Mouse (Mus musculus) left cerebral cortex, postnatal 36 days (tissue): Measurements from ENCODE around the gene Msrb1. TPM values are rescaled to one million over a fixed set of nuclear protein-coding genes. Genes with fewer than 3 reads are reported as not detected.

ENCODE experiments used
- DNase-seq, 2 experiments: peaks; one replicate each; pipeline ENCODE4 v3.0.0; 2021 to 2022; ENCODE audit warnings: low spot score in 2 of 2, mixed read lengths in 1 of 2
- intact Hi-C: fragments of 180-260 bp; cut with DNase I; formaldehyde crosslinking; loops from one replicate; pipeline ENCODE4 v1.15.1; 2025
- total RNA-seq, 2 experiments: library from RNA; stranded (reverse); gene quantifications; 2 replicates each; pipeline ENCODE4 v1.2.3; 2021

Gene Msrb1
- total RNA-seq, 2 experiments from 2014 or later, result 36.4 to 46.7 TPM

- DNase-seq, result no peak
- intact Hi-C loops, result no loop called here
Measured at GRCm38 (mm10) chr17:24792190-24792589, 55.7 kb downstream of the Msrb1 start.

Other genes with a start within 250 kb of the Msrb1 start
- 100 to 1,000 TPM; 110 to 140 TPM for gene Caskin1, start 248.0 kb upstream of the Msrb1 start, total RNA-seq
- gene Traf7, start 208.7 kb upstream of the Msrb1 start, total RNA-seq, result 10 to 100 TPM; 69.6 to 95.6 TPM
- gene Rab26, start 202.4 kb upstream of the Msrb1 start, total RNA-seq, result 10 to 100 TPM; 51.0 to 51.3 TPM
- 10 to 100 TPM; 62.7 to 85.4 TPM for gene Pkd1, start 186.8 kb upstream of the Msrb1 start, total RNA-seq
- gene Tsc2, start 104.0 kb upstream of the Msrb1 start, total RNA-seq, result 100 to 1,000 TPM; 116 to 157 TPM
- 1 to 10 TPM; 4.2 to 6.6 TPM for gene Nthl1, start 104.0 kb upstream of the Msrb1 start, total RNA-seq
- gene Slc9a3r2, start 86.3 kb upstream of the Msrb1 start, total RNA-seq, result 10 to 100 TPM; 51.0 to 51.2 TPM
- gene Npw, start 78.2 kb upstream of the Msrb1 start, total RNA-seq, result 1 to 10 TPM; 1.1 to 1.3 TPM
- 10 to 100 TPM; 30.5 to 45.1 TPM for gene Zfp598, start 67.0 kb upstream of the Msrb1 start, total RNA-seq
- gene Syngr3, start 46.7 kb upstream of the Msrb1 start, total RNA-seq, result 100 to 1,000 TPM; 179 to 200 TPM
- gene Gfer, start 40.5 kb upstream of the Msrb1 start, total RNA-seq, result 10 to 100 TPM; 18.2 TPM
- 1 to 10 TPM; 2.1 to 2.9 TPM for gene Noxo1, start 40.4 kb upstream of the Msrb1 start, total RNA-seq
- gene Tbl3, start 29.0 kb upstream of the Msrb1 start, total RNA-seq, result 10 to 100 TPM; 26.9 to 29.6 TPM
- not detected for gene Rnf151, start 18.6 kb upstream of the Msrb1 start, total RNA-seq
- gene Rps2, start 18.5 kb upstream of the Msrb1 start, total RNA-seq, result 100 to 1,000 TPM; 291 to 312 TPM
- 100 to 1,000 TPM; 193 to 210 TPM for gene Ndufb10, start 12.2 kb upstream of the Msrb1 start, total RNA-seq
- under 1 TPM; 0.39 to 0.57 TPM for gene Rpl3l, start 8.8 kb upstream of the Msrb1 start, total RNA-seq
- gene Hs3st6, start 16.3 kb downstream of the Msrb1 start, total RNA-seq, result under 1 TPM; 0.36 to 0.44 TPM
- not detected for gene Meiob, start 67.6 kb downstream of the Msrb1 start, total RNA-seq
- 100 to 1,000 TPM; 134 to 153 TPM for gene Hagh, start 103.5 kb downstream of the Msrb1 start, total RNA-seq
- gene Fahd1, start 113.7 kb downstream of the Msrb1 start, total RNA-seq, result 10 to 100 TPM; 18.0 to 20.5 TPM
- not detected for gene Igfals, start 129.4 kb downstream of the Msrb1 start, total RNA-seq
- gene Nubp2, start 149.7 kb downstream of the Msrb1 start, total RNA-seq, result 10 to 100 TPM; 31.4 to 34.8 TPM
- gene Spsb3, start 150.0 kb downstream of the Msrb1 start, total RNA-seq, result 10 to 100 TPM; 56.4 to 63.7 TPM
- gene Eme2, start 158.4 kb downstream of the Msrb1 start, total RNA-seq, result 10 to 100 TPM; 47.4 to 60.0 TPM
- 10 to 100 TPM; 61.8 to 74.6 TPM for gene Mrps34, start 158.5 kb downstream of the Msrb1 start, total RNA-seq
- 10 to 100 TPM; 41.4 to 54.3 TPM for gene Nme3, start 159.9 kb downstream of the Msrb1 start, total RNA-seq
- 100 to 1,000 TPM; 363 to 396 TPM for gene Mapk8ip3, start 200.3 kb downstream of the Msrb1 start, total RNA-seq
- 1 to 10 TPM; 4.8 to 5.7 TPM for gene Jpt2, start 224.0 kb downstream of the Msrb1 start, total RNA-seq